Mouse (Mus musculus) heart, postnatal 0 days (tissue): ENCODE measurements around the gene Adgrg6.

Experiments used
- CTCF ChIP-seq: IDR thresholded peaks from 2 replicates; pipeline ENCODE4 v1.5.1; 2016; ENCODE audit warnings: antibody characterized with exemption, control low read depth, low read depth
- EP300 ChIP-seq: IDR thresholded peaks from 2 replicates; pipeline ENCODE4 v1.6.1; 2016; ENCODE audit warnings: antibody characterized with exemption, low read depth

DNA sequence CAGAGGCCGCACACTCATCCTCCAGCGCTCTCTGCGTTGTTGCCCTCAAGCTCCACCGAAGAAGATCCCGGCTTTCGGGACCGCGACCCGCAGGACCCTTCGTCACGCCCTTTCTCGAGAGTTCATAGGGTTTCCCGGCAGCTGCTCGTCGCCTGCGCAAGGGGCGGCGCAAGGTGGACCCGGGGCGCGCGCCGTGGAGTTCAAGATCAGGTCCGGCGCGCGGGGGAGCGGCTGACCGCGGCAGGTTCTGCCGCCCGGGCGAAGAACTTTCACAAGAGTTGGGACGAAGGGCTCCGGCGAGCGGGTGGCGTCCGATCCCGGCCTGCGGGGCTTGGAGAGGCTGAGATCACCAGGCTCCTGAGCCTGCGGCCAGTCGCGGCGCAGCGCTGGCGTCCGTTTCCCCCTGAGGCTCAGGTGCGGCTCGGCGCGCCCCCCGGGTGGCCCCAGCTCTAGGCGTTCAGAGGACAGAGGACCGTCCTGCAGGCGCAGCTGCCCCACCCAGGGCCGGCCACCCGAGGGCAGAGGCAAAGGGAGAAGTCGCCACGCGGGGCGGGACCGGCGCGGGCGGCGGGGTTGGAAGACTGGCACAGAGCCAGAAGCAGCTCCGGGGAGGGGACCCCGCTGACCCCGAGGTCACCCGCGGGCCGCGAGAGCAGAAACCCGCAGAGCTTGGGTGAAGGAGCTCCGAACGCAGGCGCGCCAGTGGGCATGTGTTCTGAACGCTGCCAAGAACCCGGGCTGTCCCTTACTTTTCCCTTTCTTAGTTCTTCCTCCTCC, at the start of gene Adgrg6:
- TF ChIP-seq EP300 (no peak), CTCF (no peak)
